Mouse (Mus musculus) megakaryocyte-erythroid progenitor cell, adult 5 weeks (primary cell): ENCODE data around the gene Theg. TPM values are rescaled to one million over a fixed set of nuclear protein-coding genes. Genes with fewer than 3 reads are reported as not detected.

Source experiments
- polyA plus RNA-seq: library from polyadenylated mRNA; stranded (reverse); fragments of >175 nt; gene quantifications from 2 replicates; pipeline ENCODE4 v1.2.3, GENCODE M21; 2012

Gene Theg
- not detected in 2 replicates for polyA plus RNA-seq

DNA sequence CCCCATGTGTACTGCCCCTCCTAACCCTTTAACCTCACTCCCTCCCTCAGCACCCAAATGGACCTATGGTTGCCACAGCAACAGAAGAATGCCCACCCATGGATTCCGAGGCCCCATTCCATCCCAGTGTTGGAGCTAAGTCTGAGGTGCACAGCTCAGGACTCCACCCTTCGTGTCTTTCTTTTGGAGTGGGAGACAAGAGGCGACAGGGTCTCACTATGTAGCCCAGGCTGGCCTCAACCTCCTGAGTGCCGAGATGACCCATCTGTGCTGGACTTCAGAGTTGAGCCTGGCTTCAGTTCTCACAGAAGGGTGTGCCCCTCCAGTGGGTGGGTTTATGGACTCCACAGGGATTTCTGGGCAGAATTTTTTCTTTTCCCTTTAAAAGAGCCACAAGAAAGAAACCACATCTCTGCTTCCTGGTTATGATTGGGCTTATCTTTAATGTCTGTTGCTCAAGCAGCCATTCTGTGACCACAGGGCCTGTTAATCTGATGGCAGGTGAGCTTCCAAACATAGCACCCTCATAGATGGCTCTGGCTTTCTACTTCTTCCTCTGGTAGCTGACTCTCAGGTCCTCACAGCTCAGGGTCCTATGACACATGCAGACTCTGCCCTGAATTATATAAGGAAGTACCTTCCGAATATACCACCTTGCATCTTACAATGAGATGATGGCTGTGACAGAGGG lies at the start of gene Theg:
Gene Theg (minus strand): TSS at position 271 of the 691 bp plus-strand sequence.

DNA sequence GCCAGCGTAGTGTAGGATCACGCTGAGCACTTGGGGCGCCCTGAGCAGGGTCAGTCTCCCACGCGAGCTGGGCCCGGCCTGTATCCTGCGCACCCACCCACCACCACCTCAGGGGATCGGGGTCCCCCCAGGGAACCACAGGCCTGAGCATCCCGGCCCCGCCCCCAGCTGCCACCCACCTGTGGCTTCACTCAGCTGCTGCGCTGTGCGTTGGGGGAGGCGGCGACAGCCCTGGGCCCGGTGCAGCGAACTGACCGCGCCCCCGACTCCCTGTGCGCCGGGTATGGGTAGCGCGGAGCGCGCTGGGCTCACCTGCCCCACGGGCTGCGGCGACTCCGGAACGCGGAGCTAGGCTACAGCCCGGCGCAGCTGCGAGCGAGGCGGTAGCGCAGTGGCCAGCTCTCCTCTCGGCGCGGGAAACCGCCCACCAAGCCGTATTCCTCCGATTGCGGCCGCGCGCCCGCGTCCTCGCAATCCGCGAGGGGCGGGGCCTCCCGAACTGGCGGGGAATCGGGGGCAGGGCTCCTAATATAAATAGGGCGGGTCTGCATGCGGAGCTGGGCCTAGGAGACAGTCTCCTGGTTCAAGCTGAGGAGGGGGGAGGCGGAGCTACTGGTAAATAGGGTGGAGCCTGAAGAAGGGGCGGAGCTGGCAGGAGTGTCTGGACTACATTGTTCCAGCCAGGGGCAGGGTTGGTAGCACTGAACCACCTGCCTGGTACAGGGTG lies 26.6 kb upstream of the Theg start, which contains the start of gene C2cd4c:
Gene C2cd4c (minus strand): TSS at position 448 of the 727 bp plus-strand sequence.

DNA sequence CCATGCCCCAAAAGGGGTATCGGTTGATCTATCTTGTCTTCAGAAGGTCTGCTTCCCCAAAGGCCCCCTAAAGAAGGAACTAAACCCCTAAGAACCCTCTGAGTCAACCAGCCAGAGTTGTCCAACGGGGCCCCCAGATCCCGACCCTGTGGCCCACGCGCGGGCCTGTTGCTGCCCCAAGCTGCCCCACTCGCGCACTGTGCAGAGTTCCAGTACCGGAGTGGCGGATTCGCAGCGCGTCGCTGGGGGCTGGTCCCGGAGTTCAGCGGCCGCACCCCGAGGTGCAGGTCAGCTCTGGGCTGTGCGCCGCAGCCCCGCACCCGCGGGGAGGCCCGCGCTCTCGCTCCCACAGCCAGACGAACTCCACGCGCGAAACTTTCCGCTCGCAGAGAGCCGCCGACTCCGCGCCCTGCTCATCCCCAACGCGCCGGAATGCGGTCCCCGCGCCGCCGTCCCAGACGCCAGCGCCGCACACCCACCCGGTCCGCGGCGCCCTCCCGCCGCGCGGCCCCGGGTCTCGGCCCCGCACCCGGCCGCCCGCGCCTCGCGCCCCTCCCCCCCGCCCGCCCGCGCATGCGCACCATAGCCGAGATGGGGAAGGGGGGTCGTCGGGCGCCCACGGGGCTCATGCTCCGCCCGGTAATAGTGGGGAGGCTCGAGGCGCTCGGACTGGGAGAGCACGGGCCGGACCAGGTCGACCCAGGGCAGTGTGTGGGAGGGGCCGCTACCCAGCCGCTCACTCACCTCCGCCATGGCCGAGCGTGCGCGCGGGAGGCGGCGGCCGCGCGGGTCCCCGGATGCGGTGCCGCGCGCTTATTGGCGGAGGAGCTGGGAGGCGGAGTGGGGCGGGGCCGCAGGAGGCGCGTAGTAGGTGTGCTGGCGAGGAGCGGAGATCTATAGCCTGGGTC lies 32.5 kb downstream of the Theg start, which contains the start of gene Mier2:
Gene Mier2 (minus strand): TSS at position 870 of the 908 bp plus-strand sequence.

DNA sequence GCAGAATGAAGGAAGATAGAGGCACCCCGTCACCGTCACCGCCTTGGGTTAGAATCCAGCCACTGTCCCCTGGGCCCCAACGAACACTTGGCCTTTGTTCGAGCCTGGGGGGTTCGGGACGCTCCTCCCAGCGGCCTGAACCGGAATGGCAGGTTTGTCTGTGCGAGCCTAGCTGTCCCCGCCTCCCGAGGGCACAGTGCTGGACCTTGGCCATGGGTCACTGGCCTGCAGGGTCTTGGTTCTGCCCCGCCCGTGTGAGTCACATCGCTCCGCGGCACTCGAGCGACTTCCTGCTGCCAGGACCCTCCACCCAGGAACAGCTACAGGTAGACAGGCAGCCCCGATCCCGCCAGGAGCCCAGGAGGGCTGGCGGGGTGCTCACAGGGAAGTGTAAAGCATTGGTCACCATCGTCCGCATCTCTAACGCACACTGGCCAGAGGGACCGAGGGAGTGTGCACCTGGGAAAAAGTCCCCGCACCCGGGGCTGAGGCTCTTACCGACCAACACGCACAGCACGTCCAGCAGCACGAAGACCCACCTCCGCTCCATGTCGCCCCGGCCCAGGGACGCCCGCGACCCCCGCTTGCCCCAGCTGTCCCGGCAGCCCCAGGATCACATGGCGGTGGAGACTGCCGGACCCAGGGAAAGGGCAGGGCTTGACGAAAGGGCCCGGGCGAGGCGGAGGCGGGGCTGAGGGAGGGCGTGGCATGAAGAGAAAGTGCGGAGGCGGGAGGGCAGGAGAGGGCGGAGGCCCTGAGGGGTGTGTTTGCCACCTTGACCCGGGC lies 53.8 kb downstream of the Theg start, which contains the start of gene Plpp2:
Gene Plpp2 (minus strand): TSS at position 671 of the 786 bp plus-strand sequence.

Other genes with a start within 250 kb of the Theg start
- gene Vmn2r82, start 230.8 kb downstream of the Theg start, polyA plus RNA-seq: not detected in 2 replicates
- 0.02 TPM in 1 of 2 replicates, not detected in the other for gene Vmn2r83, start 118.6 kb downstream of the Theg start, polyA plus RNA-seq
- 14.9 and 15.0 TPM in 2 replicates for gene Plpp2, start 53.5 kb downstream of the Theg start, polyA plus RNA-seq
- gene Mier2, start 32.1 kb downstream of the Theg start, polyA plus RNA-seq: 67.4 and 77.1 TPM in 2 replicates
- not detected in 2 replicates for gene C2cd4c, start 26.7 kb upstream of the Theg start, polyA plus RNA-seq
- gene Shc2, start 50.6 kb upstream of the Theg start, polyA plus RNA-seq: not detected in 2 replicates
- not detected in 2 replicates for gene Odf3l2, start 58.4 kb upstream of the Theg start, polyA plus RNA-seq
- 0.12 and 0.15 TPM in 2 replicates for gene Madcam1, start 77.2 kb upstream of the Theg start, polyA plus RNA-seq
- 116 and 132 TPM in 2 replicates for gene Tpgs1, start 82.0 kb upstream of the Theg start, polyA plus RNA-seq
- 250 and 260 TPM in 2 replicates for gene Cdc34, start 94.9 kb upstream of the Theg start, polyA plus RNA-seq
- gene Gzmm, start 101.7 kb upstream of the Theg start, polyA plus RNA-seq: 1.2 and 1.3 TPM in 2 replicates
- 829 and 893 TPM in 2 replicates for gene Bsg, start 117.2 kb upstream of the Theg start, polyA plus RNA-seq
- 1.00 and 1.2 TPM in 2 replicates for gene Hcn2, start 129.3 kb upstream of the Theg start, polyA plus RNA-seq
- 34.1 and 38.0 TPM in 2 replicates for gene Polrmt, start 159.2 kb upstream of the Theg start, polyA plus RNA-seq
- not detected in 2 replicates for gene Fgf22, start 167.7 kb upstream of the Theg start, polyA plus RNA-seq
- gene Rnf126, start 179.6 kb upstream of the Theg start, polyA plus RNA-seq: 324 and 356 TPM in 2 replicates
- 4.6 and 5.4 TPM in 2 replicates for gene Fstl3, start 189.9 kb upstream of the Theg start, polyA plus RNA-seq
- 34.9 and 51.7 TPM in 2 replicates for gene Prss57, start 203.6 kb upstream of the Theg start, polyA plus RNA-seq
- 290 and 348 TPM in 2 replicates for gene Palm, start 206.2 kb upstream of the Theg start, polyA plus RNA-seq
- 0.04 and 0.30 TPM in 2 replicates for gene Misp, start 233.7 kb upstream of the Theg start, polyA plus RNA-seq